Mouse (Mus musculus) brown adipose tissue, adult 24 weeks (tissue): Measurements from ENCODE around the gene Kcnb1. TPM values are rescaled to one million over a fixed set of nuclear protein-coding genes. Genes with fewer than 3 reads are reported as not detected.
A peak's percentile ranks its signal among the peaks of the same experiment; 100 is the strongest.
"Not testable (repeated sequence)": the region's sequence is repeated elsewhere in the genome, so short reads cannot be mapped to it uniquely, and the experiment has no call there.

Experiments
- H3K27ac ChIP-seq: fragments of 200-500 bp; replicated peaks from 2 replicates; pipeline ENCODE4 v1.5.1; 2012; ENCODE audit warnings: low read depth, mild to moderate bottlenecking, low read length
- H3K4me1 ChIP-seq: fragments of 200-500 bp; 2 replicates; pipeline ENCODE4 v1.6.1; 2012; ENCODE audit warnings: low read length, mixed read lengths; ENCODE audit not compliant: control insufficient read depth, insufficient read depth, insufficient read length
- H3K4me3 ChIP-seq: fragments of 200-500 bp; 2 replicates; pipeline ENCODE4 v1.5.1; 2012; ENCODE audit warnings: low read depth, mild to moderate bottlenecking, low read length, moderate library complexity; ENCODE audit not compliant: insufficient read depth
- polyA plus RNA-seq: library from polyadenylated mRNA; stranded (reverse); fragments of >200 nt; gene quantifications from 2 replicates; pipeline ENCODE4 v1.2.4, GENCODE M21; 2012; ENCODE audit not compliant: missing spikeins, insufficient read depth, insufficient read length

Gene Kcnb1
- polyA plus RNA-seq, 1 experiment: 48.2 TPM

DNA sequence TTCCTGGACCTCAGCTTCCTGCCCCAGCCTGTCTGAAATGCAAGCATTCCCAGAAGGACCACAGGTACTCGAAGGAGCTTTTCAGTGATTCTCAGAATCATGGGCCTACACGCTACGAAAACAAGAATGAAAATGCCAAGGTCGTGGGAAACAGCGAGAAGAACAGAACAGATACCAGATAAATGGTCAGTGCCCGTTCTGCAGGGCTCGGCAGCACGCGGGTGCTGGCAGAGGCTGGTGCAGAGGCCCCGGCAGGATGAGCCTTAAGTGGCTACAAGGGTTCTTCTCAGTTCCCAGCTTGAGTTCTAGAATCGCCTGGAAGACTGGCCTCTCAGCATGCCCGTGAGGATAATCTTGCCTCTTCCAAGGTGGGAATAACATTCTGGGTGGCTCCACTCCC, 23.7 kb upstream of the Kcnb1 start:
- H3K27ac ChIP-seq: peak overlapping the region; percentile 46; the same call in 1 of the 2 replicates
- H3K4me1 ChIP-seq: peaks cover 6% of the 10 kb centered on the region; the same call in 1 of the 2 replicates
- no peak overlapping the region for H3K4me3 ChIP-seq

DNA sequence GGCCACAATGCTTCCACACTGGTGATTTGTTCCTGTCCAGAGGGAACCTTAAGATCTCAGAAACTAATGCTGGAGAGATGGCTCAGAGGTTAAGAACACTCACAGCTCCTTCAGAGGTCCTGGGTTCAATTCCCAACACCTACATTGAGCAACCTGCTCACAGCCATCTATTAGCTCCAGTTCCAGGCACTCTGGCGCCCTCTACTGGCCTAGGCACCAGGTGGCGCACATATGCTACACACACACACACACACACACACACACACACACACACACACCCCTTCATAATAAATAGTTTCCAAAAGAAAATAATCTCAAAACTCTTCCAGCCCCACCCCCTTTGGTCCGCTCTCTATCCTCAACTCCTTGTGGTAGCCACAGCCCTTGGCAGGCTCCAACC, 23.1 kb upstream of the Kcnb1 start:
- H3K4me1 ChIP-seq: peaks cover 6% of the 10 kb centered on the region; the same call in 1 of the 2 replicates
- no peak overlapping the region for H3K4me3 ChIP-seq
- no peak overlapping the region for H3K27ac ChIP-seq

DNA sequence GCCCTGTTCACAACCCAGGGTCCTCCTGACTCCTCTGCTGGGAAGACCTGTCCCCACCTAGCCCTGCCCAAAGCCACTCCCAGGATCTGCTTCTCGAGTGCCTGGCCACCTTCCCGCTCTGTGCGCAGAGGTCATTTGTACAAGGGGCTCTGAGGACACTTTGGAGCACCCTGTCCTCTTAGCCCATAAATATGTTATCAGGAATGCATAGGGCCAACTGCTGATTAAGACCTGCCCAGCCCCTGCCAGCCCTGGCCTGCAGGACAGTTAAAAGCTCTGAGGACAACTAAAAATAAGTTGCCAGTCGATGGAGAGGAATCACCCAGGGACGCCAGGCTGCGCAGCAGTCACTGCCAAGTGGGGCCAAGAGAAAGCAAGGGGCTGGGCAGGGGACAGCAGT, 22.6 kb upstream of the Kcnb1 start:
- Histone ChIP-seq H3K4me1 (peaks cover 7% of the 10 kb centered on the region; the same call in 1 of the 2 replicates), H3K4me3 (no peak overlapping the region), H3K27ac (no peak overlapping the region)

DNA sequence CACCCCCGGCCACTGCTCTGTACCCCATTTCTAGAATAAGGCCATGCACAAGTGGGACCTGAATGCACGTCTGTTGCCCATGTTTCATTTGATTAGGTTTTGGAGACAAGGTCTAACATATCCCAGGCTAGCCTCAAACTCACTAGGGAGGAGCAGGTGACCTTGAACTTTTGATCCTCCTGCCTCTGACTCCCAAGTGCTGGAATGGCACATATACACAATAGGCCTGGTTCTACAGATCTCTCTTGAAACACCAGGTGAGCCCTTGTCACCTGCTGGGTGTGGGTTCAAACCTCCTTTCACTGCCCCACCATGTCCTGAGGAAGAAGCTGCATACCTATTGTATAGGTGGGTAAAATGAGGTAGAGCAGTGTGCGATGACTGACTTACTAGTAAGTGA, 22.1 kb upstream of the Kcnb1 start:
- no peak overlapping the region for H3K27ac ChIP-seq
- H3K4me1 ChIP-seq: peaks cover 9% of the 10 kb centered on the region; the same call in 1 of the 2 replicates

DNA sequence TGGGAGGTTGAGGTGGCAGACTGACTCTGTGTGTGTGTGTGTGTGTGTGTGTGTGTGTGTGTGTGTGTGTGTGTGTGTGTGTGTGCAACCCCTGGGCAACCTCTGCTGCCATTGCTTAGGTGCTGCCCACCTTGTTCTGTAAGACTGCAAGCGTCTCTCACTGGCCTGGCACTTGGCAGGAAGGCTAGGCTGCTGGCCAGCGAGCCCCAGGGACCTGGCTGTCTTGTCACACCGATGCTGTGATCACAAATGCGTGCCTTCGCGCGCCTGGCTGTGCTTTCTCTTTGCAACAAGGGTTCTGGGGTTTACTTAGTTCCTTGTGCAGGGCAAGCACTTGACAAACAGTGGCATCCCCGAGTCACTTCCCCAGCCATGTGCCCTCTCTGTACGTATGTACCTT, 19.9 kb upstream of the Kcnb1 start:
- peaks cover 9% of the 10 kb centered on the region for H3K4me1 ChIP-seq
- H3K27ac ChIP-seq: no peak overlapping the region
- no peak overlapping the region for H3K4me3 ChIP-seq

More for the DNA sequence above, 22.1 kb upstream of the Kcnb1 start:
- no peak overlapping the region for H3K4me3 ChIP-seq

DNA sequence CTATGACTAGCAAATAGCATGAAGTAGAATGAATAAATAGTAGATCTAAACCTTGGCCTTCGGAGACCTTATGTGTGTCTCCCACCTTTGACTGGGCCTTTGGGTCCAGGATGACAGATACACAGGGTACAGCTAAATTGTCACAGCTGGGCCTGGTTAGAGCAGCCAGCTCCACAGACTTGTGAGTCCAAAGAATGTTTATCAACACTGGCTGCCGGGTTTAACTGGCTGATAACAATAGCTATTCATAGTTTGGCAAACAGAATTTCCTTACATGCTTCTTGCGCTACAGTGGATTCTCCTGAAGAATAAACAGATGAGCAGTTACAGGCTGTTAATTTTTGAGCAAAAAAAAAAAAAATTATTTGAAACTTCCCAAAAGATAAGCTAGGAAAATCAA, 19.0 kb upstream of the Kcnb1 start:
- Histone ChIP-seq H3K27ac (no peak overlapping the region), H3K4me1 (peaks cover 9% of the 10 kb centered on the region), H3K4me3 (no peak overlapping the region)

DNA sequence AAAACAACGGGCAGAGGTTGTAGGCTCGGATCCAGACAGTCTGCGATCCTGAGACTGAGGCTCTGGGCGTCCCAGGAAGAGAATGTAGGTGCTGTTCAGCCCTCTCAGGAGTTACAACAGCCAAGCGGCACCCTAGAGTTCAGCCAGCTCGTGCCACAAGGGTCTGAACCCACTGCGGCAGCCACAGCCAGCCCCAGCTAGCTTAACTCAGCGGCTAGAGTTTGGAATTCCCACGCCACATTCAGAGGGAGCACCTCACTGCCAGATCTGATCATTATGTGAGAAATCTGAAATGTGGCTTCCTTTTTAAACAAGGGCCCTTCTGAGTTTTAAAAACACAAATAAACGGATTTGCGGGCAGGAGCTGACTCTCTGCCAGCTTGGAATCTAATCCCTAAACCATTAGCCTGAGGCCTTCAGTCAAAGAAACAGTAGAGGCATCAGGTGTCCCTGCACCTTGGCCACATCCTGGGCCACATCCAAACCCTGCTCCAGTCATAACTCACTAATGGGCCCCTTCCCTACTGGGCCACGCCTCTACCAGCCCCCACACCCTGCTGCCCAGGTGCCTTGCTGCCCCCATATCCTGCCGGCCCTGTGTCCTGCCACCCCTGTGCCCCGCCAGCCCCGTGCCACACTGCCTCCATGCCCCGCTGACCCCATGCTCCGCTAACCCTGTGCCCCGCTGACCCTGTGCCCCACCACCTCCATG, 16.1 kb upstream of the Kcnb1 start:
- peaks cover 4% of the 10 kb centered on the region for H3K4me1 ChIP-seq
- H3K4me3 ChIP-seq: no peak overlapping the region
- no peak overlapping the region for H3K27ac ChIP-seq

DNA sequence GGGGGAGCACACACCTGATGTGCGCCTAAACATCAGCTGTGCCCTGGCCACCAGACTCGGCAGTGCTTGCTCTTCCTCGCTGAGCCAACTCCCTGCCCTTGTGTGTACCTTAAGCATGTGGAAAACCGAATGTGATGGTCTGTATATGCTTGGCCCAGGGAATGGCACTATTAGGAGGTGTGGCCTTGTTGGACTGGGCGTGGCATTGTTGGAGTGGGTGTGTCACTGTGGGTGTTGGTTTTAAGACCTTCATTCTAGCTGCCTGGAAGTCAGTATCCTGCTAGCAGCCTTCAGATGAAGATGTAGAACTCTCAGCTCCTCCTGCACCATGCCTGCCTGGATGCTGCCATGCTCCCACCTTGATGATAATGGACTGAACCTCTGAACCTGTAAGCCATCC, 14.7 kb upstream of the Kcnb1 start:
- H3K4me1 ChIP-seq, H3K4me3 ChIP-seq, H3K27ac ChIP-seq: not testable (repeated sequence)

DNA sequence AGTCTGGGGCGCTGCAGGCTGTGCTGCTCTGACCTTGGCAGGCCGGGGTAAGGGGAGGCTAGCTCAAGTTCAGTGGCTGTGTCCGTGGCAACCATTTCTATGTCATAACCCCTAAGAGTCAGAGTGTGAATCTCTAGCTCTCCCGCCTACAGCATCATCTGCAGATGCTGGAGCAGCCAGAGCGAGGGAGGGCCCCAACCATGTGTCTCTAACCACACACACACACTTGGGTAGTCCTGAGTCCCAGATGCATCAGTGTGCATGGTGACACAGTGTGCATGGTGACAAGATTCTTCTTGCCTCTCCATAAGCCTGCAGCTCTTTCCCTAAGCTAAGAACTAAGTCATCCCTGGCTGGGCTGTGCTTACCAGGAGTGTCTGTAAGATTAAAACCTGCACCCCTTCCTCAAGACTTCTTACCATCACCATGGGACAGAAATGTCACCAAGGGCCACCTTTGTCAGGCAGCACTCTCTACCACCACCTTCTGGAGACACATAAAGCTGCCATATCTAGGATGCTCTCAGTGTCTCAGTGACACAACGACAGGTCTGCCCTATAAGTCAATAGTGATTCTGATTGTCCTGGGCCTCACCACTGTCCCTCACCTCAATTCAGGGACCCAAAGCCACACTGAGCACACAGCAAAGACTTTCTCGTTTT, 13.7 kb upstream of the Kcnb1 start:
- H3K4me1 ChIP-seq: peaks cover 5% of the 10 kb centered on the region
- no peak overlapping the region for H3K27ac ChIP-seq
- no peak overlapping the region for H3K4me3 ChIP-seq

DNA sequence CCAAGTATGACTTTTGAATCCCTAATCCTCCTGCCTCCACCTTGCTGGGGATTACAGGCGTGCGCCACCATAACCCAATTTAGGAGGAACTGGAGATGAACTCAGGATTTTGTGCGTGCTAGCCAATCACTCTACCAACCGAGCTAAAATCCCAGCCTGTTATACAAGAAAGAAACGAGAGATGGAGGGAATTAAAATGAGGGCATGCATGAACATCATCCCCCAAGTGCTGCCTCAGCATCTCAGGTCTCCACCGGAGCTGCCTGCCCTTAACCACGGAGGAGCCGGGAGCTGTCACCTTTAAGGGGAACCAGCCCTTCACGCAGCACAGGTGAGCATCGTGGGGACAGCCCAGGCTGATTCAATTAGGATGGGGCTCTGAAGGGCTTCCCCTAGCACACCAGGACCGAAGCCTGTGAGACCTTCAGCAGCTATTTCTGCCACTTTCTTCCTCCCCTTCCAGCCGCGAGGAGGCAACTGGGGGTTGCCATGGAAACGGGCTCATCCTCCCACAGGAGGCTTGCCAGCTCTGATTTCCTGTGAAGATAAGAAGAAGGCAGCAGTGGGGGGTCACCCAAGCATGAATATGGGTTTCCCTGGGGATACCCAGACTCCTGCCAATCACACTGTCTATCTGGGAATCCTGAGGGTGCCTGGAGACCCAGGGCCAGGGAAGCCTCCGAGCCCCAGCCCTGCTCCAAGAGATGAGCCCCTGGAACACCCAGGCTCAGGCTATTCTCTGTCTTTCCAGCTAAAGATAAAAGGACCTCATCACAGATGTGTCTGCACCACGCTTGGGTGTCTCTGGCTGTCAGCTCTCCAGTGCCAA, 11.7 kb upstream of the Kcnb1 start:
- Histone ChIP-seq H3K4me3 (no peak overlapping the region), H3K4me1 (peaks cover 2% of the 10 kb centered on the region; the same call in 1 of the 2 replicates), H3K27ac (no peak overlapping the region)

DNA sequence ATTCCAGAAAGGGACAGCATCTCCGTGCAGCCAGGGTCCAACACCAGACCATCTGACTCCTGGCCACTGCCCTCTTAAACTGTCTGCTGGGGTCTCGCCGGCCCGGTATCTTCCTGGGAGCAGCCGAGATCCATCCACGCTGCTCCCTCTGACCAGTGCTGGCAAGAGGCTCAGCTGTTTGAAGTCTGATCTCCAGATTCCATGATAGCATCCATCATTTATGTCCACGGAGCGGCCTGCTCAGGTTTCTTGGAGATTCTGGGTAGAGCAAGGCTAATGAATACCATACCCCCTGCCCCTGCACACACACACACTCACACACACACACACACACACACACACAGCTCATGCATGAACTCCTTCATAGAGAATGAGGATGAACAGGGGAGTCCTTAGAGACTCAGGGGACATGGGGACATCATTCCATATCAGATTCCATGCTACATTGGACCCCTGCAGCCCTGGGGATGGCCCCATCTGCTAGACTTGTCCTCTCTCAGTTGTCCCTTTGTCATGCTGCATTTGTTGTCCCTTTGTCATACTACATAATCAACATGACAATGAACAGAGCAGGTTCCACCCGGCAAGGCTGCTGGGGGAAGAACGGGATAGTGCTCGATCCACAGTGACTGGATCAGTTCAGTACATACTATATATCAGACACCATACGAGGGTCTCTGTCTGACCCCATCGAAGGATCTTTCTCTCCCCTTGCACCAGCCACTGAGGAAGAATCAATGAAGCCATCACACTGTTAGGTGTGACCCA, 8.9 kb upstream of the Kcnb1 start:
- Histone ChIP-seq H3K4me3 (no peak overlapping the region), H3K4me1 (0 out of 2 replicates have a peak, but pooled peaks cover 2% of the 10 kb centered on the region)

DNA sequence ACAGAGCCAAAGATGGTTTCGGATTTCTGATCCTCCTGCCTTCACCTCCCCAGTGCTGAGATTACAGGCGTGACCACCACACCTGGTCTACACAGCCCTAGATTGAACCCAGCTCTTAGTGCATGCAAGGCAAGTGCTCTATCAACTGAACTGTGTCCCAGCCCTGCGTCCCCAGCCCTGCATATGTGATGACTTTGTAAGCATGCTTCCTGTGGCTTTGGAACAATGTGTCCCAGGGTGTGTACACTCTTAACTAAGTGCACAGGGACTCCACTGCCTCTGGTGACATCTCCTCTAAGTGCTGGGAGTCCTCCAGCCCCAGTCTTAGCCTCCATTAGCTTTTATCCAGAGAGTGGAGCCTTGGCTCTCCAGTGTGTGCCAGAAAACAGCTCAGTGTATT, 3.4 kb upstream of the Kcnb1 start:
- Histone ChIP-seq H3K4me1 (peaks cover 11% of the 10 kb centered on the region; the same call in 1 of the 2 replicates), H3K27ac (no peak overlapping the region), H3K4me3 (no peak overlapping the region)

More for the DNA sequence above, 8.9 kb upstream of the Kcnb1 start:
- no peak overlapping the region for H3K27ac ChIP-seq

DNA sequence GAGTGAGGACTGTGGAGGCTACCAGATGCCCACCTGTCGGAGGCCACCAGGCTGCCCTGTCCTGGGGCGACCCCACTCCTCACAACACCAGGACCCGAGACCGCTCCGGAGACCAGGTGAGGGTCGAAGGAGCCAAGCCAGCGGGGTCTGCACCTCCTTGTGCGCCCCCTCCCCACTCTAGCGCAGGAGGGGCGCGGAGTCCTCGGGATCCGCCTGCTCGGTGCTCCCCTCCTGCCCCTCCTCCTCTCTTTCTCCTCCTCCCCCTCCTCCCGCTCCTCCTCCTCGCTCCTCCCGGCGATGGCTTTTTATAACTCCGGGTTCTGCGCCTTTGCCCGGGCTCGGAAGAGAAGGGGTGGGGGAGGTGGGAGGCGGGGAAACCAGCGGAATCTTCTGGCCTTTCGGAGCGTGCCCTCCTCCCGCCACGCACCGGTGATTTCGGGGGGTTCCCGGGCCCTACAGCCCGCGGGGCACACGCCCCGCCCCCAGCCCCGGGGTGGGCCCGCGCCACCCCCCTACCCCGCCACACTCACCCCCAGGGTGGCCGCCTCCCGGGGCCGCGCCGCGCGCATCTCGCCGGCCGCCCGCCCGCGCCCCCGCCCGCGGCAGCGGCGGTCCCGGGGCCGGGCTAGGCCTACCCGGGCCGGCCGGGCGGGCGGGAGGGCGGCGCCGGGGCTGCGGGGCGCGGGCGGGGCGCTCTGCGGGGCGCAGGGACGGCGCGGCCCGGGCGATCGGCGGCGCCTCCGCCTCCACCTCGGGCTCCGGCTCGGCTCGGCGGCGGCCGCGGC, 472 bp downstream of the Kcnb1 start:
- H3K4me3 ChIP-seq: peak overlapping the region; percentile 63
- peaks cover 16% of the 10 kb centered on the region for H3K4me1 ChIP-seq
- H3K27ac ChIP-seq: no peak overlapping the region
